Mouse (Mus musculus) neutrophil, adult 5-6 weeks (primary cell): ENCODE results near the gene Des. TPM values are rescaled to one million over a fixed set of nuclear protein-coding genes. Genes with fewer than 3 reads are reported as not detected.

Experiments used
- ATAC-seq: fragments of 151-379, 151-347 bp; 2 replicates; pipeline ENCODE4 v1.8.0; 2017; ENCODE audit warnings: mild to moderate bottlenecking, moderate TSS enrichment; ENCODE audit not compliant: insufficient number of reproducible peaks, poor library complexity, low FRiP score, severe bottlenecking; ENCODE audit errors: extremely low read depth
- total RNA-seq: library from RNA; stranded (forward); fragments of 200-1000 nt; gene quantifications from 2 replicates; pipeline ENCODE4 v1.2.3, GENCODE M21; 2017

Gene Des
- not detected in 2 replicates for total RNA-seq

GRCm38 (mm10) chr1:75360112-75361031 is at the start of gene Des:
TSS of gene Des (plus strand) at chr1:75360329.
- ATAC-seq = no peak

- ATAC-seq = no peak
Measured at GRCm38 (mm10) chr1:75311694-75312093, 48.4 kb upstream of the Des start.

- no peak for ATAC-seq
Measured at GRCm38 (mm10) chr1:75315011-75315410, 45.1 kb upstream of the Des start.

GRCm38 (mm10) chr1:75315456-75316365 is 44.4 kb upstream of the Des start:
- ATAC-seq = no peak

- ATAC-seq = no peak; the same call in 1 of the 2 replicates
Measured at GRCm38 (mm10) chr1:75316861-75317240, 43.3 kb upstream of the Des start.

- peak; percentile 85 for ATAC-seq
Measured at GRCm38 (mm10) chr1:75317241-75318201, 42.6 kb upstream of the Des start, which contains the start of gene Dnpep. TSS of gene Dnpep (minus strand) at chr1:75317990.

GRCm38 (mm10) chr1:75318301-75318700 is 41.8 kb upstream of the Des start:
- ATAC-seq = no peak

- ATAC-seq = no peak
Measured at GRCm38 (mm10) chr1:75318736-75319135, 41.4 kb upstream of the Des start.

- no peak for ATAC-seq
Measured at GRCm38 (mm10) chr1:75319166-75319565, 41.0 kb upstream of the Des start.

- ATAC-seq = no peak
Measured at GRCm38 (mm10) chr1:75327461-75327860, 32.7 kb upstream of the Des start.

- ATAC-seq = no peak
Measured at GRCm38 (mm10) chr1:75331271-75331670, 28.9 kb upstream of the Des start.

- no peak for ATAC-seq
Measured at GRCm38 (mm10) chr1:75336461-75336860, 23.7 kb upstream of the Des start.

GRCm38 (mm10) chr1:75337097-75337496 is 23.0 kb upstream of the Des start:
- no peak for ATAC-seq

GRCm38 (mm10) chr1:75338091-75338694 is 21.9 kb upstream of the Des start:
- ATAC-seq = no peak

- ATAC-seq = no peak
Measured at GRCm38 (mm10) chr1:75339337-75339736, 20.8 kb upstream of the Des start.

- ATAC-seq = no peak
Measured at GRCm38 (mm10) chr1:75340519-75340918, 19.6 kb upstream of the Des start.

- 0 out of 2 replicates have a peak, but pooled peaks have one; percentile 39 for ATAC-seq
Measured at GRCm38 (mm10) chr1:75342874-75343416, 17.2 kb upstream of the Des start.
